Mouse (Mus musculus) midbrain, postnatal 0 days (tissue): ENCODE results near the gene Tmem106a. TPM values are rescaled to one million over a fixed set of nuclear protein-coding genes. Genes with fewer than 3 reads are reported as not detected.

Experiments used
- ATAC-seq: fragments of 200-750 bp; cut with Nextera tagmentation; 2 replicates; pipeline ENCODE4 v1.8.0; 2017; ENCODE audit warnings: moderate number of reproducible peaks, mild to moderate bottlenecking, moderate TSS enrichment, moderate library complexity; ENCODE audit not compliant: low FRiP score
- DNase-seq: peaks from one replicate; pipeline ENCODE4 v3.0.0-alpha.2; 2015; ENCODE audit warnings: low spot score
- H3K27ac ChIP-seq: fragments of 300-500 bp; sonication (generic); 2 replicates; pipeline ENCODE4 v1.5.1; 2014; ENCODE audit warnings: low read depth, mild to moderate bottlenecking, low read length, mixed read lengths
- H3K27me3 ChIP-seq: fragments of 300-500 bp; sonication (generic); 2 replicates; pipeline ENCODE4 v1.6.1; 2014; ENCODE audit warnings: low read length, control low read depth, mixed read lengths; ENCODE audit not compliant: insufficient read depth
- H3K36me3 ChIP-seq: fragments of 300-500 bp; sonication (generic); 2 replicates; pipeline ENCODE4 v1.6.1; 2014; ENCODE audit warnings: low read length, control low read depth, mixed read lengths; ENCODE audit not compliant: insufficient read depth
- H3K4me1 ChIP-seq: fragments of 300-500 bp; sonication (generic); 2 replicates; pipeline ENCODE4 v1.6.1; 2014; ENCODE audit warnings: mild to moderate bottlenecking, control low read depth, antibody characterized with exemption, low read length, mixed read lengths; ENCODE audit not compliant: insufficient read depth
- H3K4me2 ChIP-seq: fragments of 300-500 bp; sonication (generic); 2 replicates; pipeline ENCODE4 v1.6.1; 2014; ENCODE audit warnings: low read depth, mild to moderate bottlenecking, low read length, mixed read lengths; ENCODE audit not compliant: poor library complexity, severe bottlenecking
- H3K4me3 ChIP-seq: fragments of 300-500 bp; sonication (generic); 2 replicates; pipeline ENCODE4 v1.5.1; 2014; ENCODE audit warnings: low read depth, mild to moderate bottlenecking, low read length, moderate library complexity
- H3K9ac ChIP-seq: fragments of 300-500 bp; sonication (generic); replicated peaks from 2 replicates; pipeline ENCODE4 v1.6.1; 2014; ENCODE audit warnings: mild to moderate bottlenecking, low read length, moderate library complexity, mixed read lengths; ENCODE audit not compliant: poor library complexity, severe bottlenecking
- H3K9me3 ChIP-seq: fragments of 300-500 bp; sonication (generic); 2 replicates; pipeline ENCODE4 v1.6.1; 2016; ENCODE audit warnings: low read length, control low read depth
- CTCF ChIP-seq: IDR thresholded peaks from 2 replicates; pipeline ENCODE4 v1.5.1; 2016; ENCODE audit warnings: antibody characterized with exemption, mild to moderate bottlenecking
- WGBS: fragments of 180-500 bp; shearing (Covaris S2); extraction: QIAGEN DNeasy Blood & Tissue Kit; methylation state at CpG from one replicate; pipeline ENCODE4 v1.1.7; 2014; 5-methylcytosine and 5-hydroxymethylcytosine counted together
- polyA plus RNA-seq: library from polyadenylated mRNA; unstranded; fragments of >200 nt; fragmentation: Nextera tagmentation; extraction: Ambion mirVana; gene quantifications from 2 replicates; pipeline ENCODE4 v1.2.1, GENCODE M21; 2015
- total RNA-seq: library from RNA; depleted of rRNA; stranded (reverse); fragments of >200 nt; gene quantifications from 2 replicates; pipeline ENCODE4 v1.2.3, GENCODE M21; 2014

Gene Tmem106a
- total and polyA plus RNA-seq, 2 experiments from 2014 or later = 1.5 to 3.5 TPM

GRCm38 (mm10) chr11:101552476-101553300 lies 29.4 kb upstream of the Tmem106a start:
- TF ChIP-seq CTCF = peak; percentile 65
- H3K36me3 ChIP-seq = peaks cover 2% of the 10 kb centered on the region; the same call in 1 of the 2 replicates
- peak overlapping the region; percentile 88 for H3K27ac ChIP-seq
- peak; percentile 98 for ATAC-seq
- peak overlapping the region; percentile 68 for H3K4me2 ChIP-seq
- no peaks in the 10 kb centered on the region for H3K27me3 ChIP-seq
- peak; percentile 100 for DNase-seq
- no peaks in the 10 kb centered on the region for H3K9me3 ChIP-seq
- peak overlapping the region; percentile 53 for H3K4me3 ChIP-seq
- under 1% methylated on average over 37 of the region's 37 CpGs for WGBS
- peaks cover 11% of the 10 kb centered on the region; the same call in 1 of the 2 replicates for H3K4me1 ChIP-seq
- H3K9ac ChIP-seq = peak overlapping the region; percentile 61

DNA sequence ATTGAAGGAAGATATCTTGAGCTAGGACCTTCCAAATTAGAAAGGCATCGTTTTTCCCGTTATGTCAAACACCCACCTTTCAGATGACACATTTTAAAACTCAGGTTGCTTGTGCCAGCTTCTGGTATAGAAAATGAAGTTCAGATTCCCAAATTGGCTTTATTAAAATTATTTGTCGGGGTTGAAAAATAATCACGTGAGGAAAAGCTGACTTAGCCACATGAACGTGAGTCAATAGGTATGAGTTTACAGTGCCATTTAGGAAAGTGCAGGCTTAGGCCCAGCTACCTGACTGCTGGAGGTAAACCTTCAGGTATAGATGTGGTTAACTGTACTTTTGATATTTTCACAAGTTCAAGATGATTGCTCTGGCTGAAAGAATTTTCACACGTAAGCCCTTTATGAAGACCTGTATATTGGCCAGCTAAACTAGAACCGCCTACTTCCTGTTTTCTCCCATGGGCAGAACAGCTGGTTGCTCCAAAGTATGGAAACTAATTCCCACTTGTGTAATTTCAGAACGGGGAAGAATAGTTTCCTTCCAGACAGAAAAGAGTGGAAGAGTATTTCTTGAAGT lies 28.6 kb upstream of the Tmem106a start:
- 22% methylated on average over 8 of the region's 8 CpGs for WGBS
- Histone ChIP-seq H3K36me3 (peaks cover 2% of the 10 kb centered on the region; the same call in 1 of the 2 replicates), H3K27ac (peak overlapping the region; percentile 82), H3K4me1 (peaks cover 11% of the 10 kb centered on the region; the same call in 1 of the 2 replicates), H3K27me3 (no peaks in the 10 kb centered on the region), H3K9ac (peak overlapping the region; percentile 61), H3K4me2 (peak overlapping the region; percentile 68), H3K4me3 (peak overlapping the region; percentile 53), H3K9me3 (no peaks in the 10 kb centered on the region)
- DNase-seq = peak; percentile 19
- ATAC-seq = no peak
- no peak for TF ChIP-seq CTCF

DNA sequence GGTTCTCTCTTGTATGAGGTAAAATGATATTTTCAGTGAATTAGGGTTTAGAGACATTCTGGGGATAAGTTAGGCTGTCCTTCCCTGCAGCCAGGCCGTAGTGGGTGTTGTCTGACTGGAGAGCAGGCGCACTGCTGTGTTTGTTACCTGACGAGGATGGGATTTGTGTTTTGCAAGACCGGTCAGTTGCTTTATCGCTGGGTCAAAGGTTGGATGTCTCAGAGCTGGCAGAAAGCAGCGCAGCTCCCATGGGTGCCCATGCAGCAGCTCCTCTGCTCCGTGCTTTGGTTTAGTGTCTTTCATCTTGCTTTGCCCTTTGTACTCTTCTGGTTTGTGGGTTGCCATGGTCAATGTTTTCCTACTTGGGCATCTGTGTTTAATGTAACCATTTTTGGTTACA lies 25.5 kb upstream of the Tmem106a start:
- DNase-seq = no peak
- no peak for ATAC-seq
- TF ChIP-seq CTCF = no peak
- Histone ChIP-seq H3K4me2 (no peak overlapping the region), H3K9me3 (no peaks in the 10 kb centered on the region), H3K9ac (no peak overlapping the region), H3K4me1 (peaks cover 11% of the 10 kb centered on the region; the same call in 1 of the 2 replicates), H3K36me3 (peaks cover 22% of the 10 kb centered on the region; the same call in 1 of the 2 replicates), H3K4me3 (no peak overlapping the region), H3K27ac (no peak overlapping the region), H3K27me3 (no peaks in the 10 kb centered on the region)
- WGBS = 91% methylated on average over 7 of the region's 7 CpGs

GRCm38 (mm10) chr11:101556954-101557353 lies 25.1 kb upstream of the Tmem106a start:
- 64% methylated on average over 2 of the region's 2 CpGs for WGBS
- TF ChIP-seq CTCF = no peak

GRCm38 (mm10) chr11:101562391-101562790 lies 19.7 kb upstream of the Tmem106a start:
- 31% methylated on average over 5 of the region's 5 CpGs for WGBS
- ATAC-seq (no peak), DNase-seq (peak; percentile 77)
- no peak overlapping the region for H3K4me3 ChIP-seq
- H3K9ac ChIP-seq = no peak overlapping the region
- TF ChIP-seq CTCF = peak; percentile 94
- no peaks in the 10 kb centered on the region for H3K9me3 ChIP-seq
- H3K36me3 ChIP-seq = peaks cover 40% of the 10 kb centered on the region
- H3K27ac ChIP-seq = no peak overlapping the region
- no peaks in the 10 kb centered on the region for H3K4me1 ChIP-seq
- no peaks in the 10 kb centered on the region for H3K27me3 ChIP-seq
- no peak overlapping the region for H3K4me2 ChIP-seq

More at GRCm38 (mm10) chr11:101556954-101557353, 25.1 kb upstream of the Tmem106a start:
- H3K27ac ChIP-seq = no peak overlapping the region
- no peak overlapping the region for H3K4me3 ChIP-seq
- H3K27me3 ChIP-seq = no peaks in the 10 kb centered on the region
- H3K4me2 ChIP-seq = no peak overlapping the region
- H3K36me3 ChIP-seq = peaks cover 22% of the 10 kb centered on the region; the same call in 1 of the 2 replicates
- H3K9ac ChIP-seq = no peak overlapping the region
- ATAC-seq (no peak), DNase-seq (no peak)
- H3K9me3 ChIP-seq = no peaks in the 10 kb centered on the region
- H3K4me1 ChIP-seq = peaks cover 11% of the 10 kb centered on the region; the same call in 1 of the 2 replicates

DNA sequence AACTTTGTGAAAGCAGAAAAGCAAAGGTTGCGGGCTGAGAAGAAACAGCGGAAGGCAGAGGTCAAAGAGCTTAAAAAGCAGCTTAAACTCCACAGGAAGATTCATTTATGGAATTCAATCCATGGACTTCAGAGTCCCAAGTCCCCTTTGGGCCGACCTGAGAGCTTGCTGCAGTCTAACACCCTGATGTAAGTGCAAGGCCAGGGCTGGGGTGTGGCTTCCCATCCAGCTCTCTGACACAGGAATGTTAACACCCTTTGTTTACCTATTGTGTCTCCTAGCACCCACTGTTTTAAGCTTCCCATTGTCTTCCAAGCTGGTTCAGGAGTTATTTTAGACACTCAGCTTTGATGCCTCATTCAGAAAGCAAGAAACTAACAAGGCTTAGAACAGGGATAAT lies 13.6 kb upstream of the Tmem106a start:
- no peaks in the 10 kb centered on the region for H3K9me3 ChIP-seq
- H3K4me1 ChIP-seq = no peaks in the 10 kb centered on the region
- no peak overlapping the region for H3K9ac ChIP-seq
- peaks cover 72% of the 10 kb centered on the region for H3K36me3 ChIP-seq
- DNase-seq (no peak), ATAC-seq (no peak)
- TF ChIP-seq CTCF = no peak
- H3K4me2 ChIP-seq = no peak overlapping the region
- H3K27ac ChIP-seq = no peak overlapping the region
- 73% methylated on average over 3 of the region's 3 CpGs for WGBS
- no peaks in the 10 kb centered on the region for H3K27me3 ChIP-seq
- no peak overlapping the region for H3K4me3 ChIP-seq
